Mouse (Mus musculus) B cell, adult 2 months (primary cell): ENCODE data around the gene Gm17455.

ENCODE experiments used
- DNase-seq, 2 experiments: peaks; one replicate each; pipeline ENCODE4 v3.0.0; 2022

Gm17455 gene

GRCm38 (mm10) chr10:60399449-60399848 is at the start of gene Gm17455:
Gm17455 (plus strand) TSS chr10:60399726.
- DNase-seq: no peak

DNA sequence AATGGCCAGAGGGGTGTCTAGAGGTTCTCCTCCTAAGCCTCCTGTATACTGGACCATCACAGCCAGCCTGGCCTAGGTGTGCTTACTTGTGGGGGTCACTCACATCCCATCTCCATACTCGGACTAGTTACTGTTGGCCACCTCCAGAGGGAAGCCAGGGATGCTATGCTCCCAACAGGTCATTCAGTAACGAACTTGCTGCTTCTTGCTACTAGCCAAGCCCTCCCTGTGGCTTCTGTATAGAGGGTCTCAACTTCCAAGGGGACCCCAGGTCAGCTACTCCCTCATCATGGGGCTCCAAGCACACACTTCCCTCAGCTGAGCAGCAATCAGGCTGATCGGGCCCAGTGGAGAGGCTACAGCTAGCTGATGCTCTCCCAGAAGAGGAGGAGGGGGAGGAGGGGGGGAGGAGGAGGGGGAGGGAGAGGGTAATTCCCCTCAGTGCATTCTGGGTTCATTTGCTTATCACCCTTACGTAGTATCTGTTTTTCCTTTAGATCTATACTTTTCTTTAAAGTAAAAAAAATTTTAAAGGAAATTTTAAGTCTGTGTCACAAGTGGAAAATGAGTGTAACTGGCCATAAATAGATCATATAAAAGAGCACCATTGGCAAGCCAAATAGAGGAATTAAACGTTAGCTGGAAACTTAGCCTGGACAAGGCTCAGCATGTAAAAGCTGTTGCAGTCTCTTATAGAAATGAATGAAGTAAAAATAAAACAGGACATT is 49.3 kb upstream of the Gm17455 start:
- DNase-seq: peak; percentile 27 to 39

- DNase-seq: peak; percentile 95 to 97
Observed at GRCm38 (mm10) chr10:60350805-60351167, 48.7 kb upstream of the Gm17455 start.

DNA sequence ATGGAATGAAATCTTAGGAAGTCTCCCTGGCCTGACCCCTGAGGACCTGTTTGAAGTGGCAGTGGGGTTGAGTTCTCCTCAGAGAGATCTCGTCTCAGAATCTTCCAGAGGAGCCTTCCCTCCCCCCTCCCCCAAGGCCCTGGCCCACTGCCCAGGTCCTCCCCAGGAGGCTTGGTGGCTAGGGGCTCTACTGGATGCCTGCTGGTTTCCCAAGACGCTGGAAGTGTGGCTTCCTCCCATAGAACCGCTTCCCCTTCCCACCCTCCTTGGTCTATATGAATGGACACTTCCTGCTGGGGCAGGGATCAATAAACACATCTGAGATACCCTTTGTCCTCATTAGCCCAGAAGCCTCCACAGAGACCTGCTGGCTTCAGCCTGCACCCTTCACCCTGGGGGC is 48.3 kb upstream of the Gm17455 start:
- DNase-seq: peak in 1 of 2 experiments; percentile 23

GRCm38 (mm10) chr10:60351761-60352455 is 47.6 kb upstream of the Gm17455 start:
- peak; percentile 76 to 79 for DNase-seq

DNA sequence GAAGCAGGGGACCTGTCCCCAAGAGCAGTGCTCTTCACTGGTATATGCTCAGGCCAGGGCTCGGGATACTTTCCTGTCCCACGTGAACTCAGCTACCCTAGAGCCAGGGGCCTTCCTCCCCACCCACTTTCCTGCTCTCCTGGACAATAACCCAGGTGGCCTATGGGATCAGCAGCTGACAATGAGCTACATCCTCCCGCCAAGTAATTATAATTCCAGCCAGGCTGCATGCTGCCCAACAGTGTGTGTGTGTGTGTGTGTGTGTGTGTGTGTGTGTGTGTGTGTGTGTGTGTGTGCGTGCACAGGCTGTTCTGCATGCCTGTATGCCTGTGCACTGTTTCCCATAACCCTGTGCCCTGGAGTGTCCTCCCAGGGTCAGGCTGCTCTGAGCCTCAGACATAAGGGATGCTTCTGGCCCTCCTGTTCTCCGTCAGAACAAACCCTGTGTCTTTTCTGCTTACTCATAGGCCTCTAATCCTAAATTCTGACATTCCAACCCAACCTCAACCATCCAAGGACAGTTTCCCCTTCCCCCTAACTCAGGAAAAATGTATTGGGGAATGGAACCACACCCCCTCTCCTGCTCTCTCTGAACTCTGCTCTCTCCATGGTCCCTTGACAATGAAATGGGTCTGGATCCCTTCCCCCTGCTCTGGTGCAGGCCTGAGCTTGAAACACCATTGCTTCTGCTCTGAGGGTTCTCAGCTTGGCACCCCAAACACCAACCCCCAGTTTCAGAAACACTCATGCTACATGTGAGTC is 46.1 kb upstream of the Gm17455 start:
- DNase-seq: no peak

DNA sequence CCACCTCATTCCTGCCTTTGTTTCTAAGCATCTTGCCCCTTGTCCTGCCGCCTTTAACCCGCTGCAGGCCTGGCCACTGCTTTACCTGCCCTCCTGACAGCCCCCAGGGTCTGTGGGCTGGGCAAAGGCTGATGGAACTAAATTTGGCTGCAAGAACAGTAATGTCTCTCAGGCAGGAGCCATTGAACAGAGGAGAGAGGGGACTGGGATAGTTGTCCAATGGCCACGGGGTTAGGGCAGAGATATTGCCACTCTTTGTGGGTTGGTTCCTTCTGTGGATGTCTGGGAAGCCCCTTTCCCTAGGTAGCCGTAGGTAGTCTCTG is 45.6 kb upstream of the Gm17455 start:
- no peak for DNase-seq

DNA sequence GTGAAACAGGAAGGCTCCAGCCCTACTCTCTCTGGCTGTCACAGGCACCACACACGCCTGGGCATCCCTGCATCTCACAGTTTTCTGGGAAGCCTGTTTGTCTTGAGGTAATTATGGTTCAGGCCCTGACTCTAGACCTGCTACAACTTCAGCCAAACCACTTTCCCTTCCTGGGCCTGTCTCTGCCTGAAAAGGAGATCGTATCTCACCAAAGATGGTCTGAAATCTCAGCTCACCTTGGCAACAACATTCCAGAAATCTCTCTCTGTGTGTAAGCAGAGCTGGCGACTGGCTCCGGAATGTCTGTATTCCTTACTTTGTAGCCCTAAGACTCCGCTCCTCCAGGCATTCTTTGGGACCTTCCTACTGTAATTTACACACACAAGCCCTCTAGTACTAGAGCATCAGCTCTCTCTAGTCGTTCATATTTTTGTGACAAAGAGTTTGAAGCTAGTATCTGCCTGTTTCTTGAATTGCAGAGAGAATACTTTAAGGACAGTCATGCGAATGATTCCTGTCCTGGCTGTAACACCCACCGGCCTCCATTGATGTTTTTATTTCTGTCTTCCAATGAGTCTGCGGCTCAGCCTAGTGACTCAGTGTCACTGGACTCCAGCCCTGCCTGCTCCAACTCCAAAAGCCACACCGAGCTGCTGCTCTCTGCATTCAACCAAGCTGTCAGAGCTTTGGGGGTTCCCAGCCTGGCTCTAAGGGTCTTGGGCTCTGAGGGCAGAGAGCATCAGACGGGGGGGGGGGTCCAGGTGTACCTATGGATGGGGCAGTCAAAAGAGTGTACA is 44.4 kb upstream of the Gm17455 start:
- no peak for DNase-seq

DNA sequence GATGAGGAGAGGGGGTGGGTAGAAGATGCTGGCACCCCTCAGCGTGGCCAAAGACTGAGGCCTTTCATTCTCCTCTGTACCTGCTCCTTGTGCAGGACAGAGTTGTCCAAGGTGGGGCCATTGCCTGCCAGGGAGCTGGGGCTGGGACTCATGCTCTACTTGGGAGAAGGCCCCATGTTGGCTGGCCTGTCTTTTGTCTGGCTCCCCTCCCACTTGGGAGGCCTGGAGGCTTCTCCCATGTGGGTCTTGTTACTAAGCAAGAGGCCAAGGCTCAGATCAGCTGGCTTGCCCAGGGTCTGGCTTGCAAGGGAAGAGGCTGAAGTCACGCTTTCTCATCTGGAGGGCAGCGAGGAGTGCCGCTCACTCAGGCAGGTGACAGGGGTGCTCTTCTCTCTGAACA is 42.1 kb upstream of the Gm17455 start:
- no peak for DNase-seq

DNA sequence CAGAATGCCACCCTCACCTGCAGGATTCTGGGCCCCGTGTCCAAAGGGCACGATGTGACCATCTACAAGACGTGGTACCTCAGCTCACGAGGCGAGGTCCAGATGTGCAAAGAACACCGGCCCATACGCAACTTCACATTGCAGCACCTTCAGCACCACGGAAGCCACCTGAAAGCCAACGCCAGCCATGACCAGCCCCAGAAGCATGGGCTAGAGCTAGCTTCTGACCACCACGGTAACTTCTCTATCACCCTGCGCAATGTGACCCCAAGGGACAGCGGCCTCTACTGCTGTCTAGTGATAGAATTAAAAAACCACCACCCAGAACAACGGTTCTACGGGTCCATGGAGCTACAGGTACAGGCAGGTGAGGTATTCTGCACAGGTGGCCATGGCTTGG is 41.6 kb upstream of the Gm17455 start:
- DNase-seq: no peak

GRCm38 (mm10) chr10:60358776-60359175 is 40.8 kb upstream of the Gm17455 start:
- no peak for DNase-seq

DNA sequence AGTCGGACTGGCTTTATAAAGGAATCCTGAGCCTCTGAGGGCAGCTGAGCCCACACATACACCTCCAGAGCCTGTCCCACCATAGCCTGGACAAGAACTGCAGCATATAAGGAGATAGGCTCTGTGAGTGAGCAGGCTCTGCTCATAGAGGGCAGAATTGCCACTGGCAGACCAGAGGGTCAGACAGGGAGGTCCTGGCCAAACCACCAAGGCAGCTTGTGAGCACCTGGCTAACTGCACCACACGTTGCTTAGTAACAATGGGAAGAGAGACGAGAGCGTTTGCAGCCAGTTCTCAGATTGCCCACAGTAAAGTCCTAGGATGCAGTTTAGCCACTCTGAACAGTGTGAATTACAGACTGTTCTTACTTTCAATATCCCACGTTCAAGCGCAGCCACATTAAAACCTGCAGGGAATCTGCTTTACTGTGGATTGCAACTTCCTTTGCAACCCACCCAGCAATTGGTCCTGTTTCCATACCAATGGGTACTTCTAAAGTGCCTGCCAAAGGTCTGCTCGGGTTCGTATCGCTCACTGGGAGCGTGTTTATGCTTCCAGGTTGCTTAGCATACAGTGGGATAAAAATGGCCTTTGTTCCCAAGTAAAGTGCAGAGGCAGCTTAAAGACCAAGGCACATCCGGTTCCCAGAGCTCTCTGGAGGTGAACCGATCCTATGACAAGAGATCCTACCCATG is 37.8 kb upstream of the Gm17455 start:
- no peak for DNase-seq

- no peak for DNase-seq
Observed at GRCm38 (mm10) chr10:60362310-60362628, 37.3 kb upstream of the Gm17455 start.

DNA sequence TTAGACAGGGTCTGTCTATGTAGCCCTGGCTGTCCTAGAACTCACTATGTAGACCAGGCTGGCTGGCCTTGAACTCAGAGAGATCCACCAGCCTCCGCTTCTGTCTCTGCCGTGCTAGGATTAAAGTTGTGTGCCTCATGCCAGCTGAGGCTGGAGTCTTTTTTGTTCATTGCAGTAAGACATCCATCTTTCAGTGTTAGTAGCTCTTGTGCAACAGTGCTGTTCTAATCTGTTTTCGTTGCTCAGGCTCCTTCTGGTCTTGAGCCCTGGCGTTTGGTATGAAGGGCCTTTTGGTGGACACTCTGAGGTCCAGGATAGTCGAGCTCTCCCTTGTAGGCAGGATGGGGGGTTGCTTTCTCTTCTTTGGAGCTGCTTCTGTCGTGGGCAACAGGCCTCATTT is 36.1 kb upstream of the Gm17455 start:
- DNase-seq: no peak

DNA sequence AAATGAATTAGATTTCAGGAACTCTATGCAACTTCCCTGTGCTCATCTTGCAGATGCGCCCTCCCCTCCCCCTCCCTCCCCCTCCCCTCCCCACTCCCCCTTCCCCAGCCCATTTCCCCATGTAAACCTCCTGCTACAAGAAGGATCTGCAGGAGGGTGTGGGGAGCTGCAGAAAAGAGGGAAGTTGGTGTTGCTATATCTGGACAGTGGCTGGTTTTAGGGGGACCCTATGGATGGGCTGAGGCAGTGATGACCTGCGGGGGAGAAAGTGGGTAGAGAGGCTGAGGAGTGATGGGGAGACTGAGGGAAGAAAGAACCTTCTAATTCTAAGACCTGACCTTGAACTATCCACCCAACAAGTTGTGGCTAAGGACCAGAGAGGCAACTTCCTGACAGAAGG is 32.4 kb upstream of the Gm17455 start:
- no peak for DNase-seq

DNA sequence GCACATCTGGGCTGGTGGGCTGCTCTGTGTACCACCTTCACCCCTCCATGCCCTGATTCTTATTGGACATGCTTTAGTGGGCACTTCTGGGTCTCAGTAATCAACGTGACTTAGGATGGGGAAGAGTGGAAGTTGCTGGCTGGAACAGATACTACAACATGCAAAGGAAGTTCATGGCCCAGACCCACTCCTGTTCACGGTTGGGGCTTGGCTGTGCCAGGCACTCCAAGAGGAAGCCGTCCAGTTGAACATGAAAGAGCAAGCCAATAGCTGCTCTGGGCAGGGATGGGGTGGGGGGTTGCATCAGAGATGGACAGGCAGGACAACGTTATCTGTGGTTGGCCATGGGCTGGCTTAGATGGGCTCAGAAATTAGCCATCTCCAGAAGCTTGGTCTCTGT is 31.6 kb upstream of the Gm17455 start:
- no peak for DNase-seq

DNA sequence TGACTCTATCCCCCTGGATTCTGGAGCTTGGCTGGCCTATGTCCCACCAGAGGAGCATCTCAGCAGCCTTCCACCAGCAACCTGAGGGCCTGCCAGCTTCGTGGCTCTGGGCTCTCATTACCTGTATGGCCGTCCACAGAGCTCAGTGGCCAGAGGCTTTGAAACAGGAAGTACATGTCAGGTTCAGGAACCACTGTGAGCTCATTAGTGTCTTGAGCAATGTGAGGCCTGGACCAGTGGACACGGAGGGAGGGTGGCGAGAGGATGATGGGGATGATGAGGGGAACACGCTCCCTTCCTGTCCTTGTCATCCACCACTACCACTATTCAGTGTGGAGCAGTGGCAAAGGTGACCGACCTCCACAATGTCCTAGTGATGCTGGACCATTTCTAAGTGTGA is 30.1 kb upstream of the Gm17455 start:
- no peak for DNase-seq

GRCm38 (mm10) chr10:60370098-60370497 is 29.4 kb upstream of the Gm17455 start:
- no peak for DNase-seq

DNA sequence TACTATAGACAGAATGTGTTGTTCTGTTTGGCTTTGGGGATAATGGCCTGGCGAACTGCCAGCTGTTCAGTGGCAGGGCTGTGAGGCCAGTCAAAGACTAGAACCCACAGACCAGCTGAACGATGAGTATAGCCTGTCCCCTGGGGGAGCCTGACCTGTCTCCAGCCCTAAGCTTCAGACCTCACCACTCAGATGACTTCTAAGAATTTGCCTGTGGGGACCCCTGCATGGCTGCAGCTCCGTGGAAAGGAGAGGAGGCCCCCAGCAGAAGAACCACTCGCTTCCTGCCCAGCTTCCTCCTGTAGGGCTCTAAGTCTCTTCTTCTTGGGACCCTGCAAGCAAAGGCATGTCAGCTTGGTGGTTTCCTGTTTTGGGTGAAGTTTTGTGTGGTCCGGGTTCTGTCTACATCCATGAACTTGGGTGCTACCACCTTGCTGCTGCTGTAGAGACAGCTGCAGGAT is 28.9 kb upstream of the Gm17455 start:
- peak; percentile 56 to 59 for DNase-seq

DNA sequence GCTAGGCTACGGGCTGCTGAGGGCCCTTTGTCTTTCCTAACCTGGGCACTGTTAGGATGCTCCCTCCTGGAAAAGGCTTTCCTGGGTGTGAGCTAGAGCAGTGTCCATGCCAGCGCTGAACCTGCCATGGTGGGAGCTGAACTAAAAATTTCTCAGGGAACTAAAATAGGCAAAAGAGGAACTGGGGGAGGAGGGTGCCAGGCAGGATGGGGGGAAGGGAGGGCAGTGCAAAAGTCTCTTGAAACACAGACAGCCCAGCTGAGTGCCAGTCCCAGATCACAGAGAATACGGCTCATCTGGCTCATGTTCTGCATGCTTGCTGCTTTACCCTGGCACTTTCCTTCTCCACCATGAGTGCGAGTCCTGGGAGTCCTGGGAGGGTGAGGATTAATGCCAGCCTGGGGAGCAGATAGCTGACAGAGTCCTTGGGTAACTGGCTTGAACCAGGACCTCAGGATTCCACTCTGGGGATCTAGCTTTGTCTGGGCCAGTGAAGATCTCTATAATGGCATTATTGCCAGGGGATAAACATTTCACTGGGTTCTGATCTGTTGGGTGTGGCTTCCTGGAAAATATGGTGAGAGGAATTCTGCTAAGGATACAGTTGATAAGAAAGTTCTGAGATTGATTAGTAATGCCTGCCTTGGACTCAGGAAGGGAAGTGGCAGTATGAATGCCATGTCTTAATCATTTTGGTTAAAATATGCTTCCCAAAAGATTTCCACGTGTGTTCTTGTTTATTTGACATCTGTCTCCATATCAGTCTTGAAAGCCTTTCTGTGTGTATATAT is 27.7 kb upstream of the Gm17455 start:
- peak; percentile 68 to 72 for DNase-seq

GRCm38 (mm10) chr10:60373543-60373936 is 26.0 kb upstream of the Gm17455 start:
- no peak for DNase-seq
